Mouse (Mus musculus) neural tube, embryonic 10.5 days (tissue): Measurements from ENCODE around the gene Thoc6.

Experiments
- DNase-seq: peaks from one replicate; pipeline ENCODE4 v3.0.0-alpha.2; 2017; ENCODE audit warnings: low spot score; ENCODE audit errors: extremely low spot score

The Thoc6 gene

DNA sequence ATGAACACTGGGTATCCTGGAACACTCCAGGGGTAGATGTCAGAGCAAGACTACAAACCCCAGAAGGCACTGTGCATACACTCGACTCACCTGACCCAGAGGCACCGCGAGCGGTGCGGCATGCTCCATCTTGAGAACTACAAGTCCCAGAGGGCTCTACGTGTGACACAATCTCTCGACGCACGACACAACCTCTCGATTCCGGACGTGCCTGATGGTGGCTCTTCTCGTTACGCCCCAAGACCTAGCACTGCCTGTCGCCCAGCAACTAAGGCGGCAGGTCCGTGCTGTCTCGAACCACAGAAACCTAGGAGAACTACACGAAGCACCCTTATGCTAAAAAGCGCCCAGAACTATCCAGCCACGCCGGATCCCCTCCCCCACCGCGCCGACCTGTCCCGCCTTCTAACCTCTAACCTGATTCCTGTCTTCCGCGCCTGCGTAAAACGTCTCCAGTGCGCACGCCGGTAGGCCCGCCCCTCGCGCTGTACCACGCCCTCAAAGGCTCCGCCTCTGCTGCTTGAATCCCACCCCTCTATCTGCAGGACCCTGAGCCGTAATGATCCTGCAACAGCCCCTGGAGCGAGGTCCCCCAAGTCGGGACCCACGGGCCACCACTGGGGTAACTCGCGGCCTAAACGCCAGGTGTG, at the start of gene Thoc6, which contains the start of gene Hcfc1r1:
TSS of gene Thoc6 (minus strand) at position 459 of the 650 bp plus-strand sequence.
TSS of gene Hcfc1r1 (plus strand) at position 173 of the 650 bp plus-strand sequence.
- peak; percentile 92 for DNase-seq

DNA sequence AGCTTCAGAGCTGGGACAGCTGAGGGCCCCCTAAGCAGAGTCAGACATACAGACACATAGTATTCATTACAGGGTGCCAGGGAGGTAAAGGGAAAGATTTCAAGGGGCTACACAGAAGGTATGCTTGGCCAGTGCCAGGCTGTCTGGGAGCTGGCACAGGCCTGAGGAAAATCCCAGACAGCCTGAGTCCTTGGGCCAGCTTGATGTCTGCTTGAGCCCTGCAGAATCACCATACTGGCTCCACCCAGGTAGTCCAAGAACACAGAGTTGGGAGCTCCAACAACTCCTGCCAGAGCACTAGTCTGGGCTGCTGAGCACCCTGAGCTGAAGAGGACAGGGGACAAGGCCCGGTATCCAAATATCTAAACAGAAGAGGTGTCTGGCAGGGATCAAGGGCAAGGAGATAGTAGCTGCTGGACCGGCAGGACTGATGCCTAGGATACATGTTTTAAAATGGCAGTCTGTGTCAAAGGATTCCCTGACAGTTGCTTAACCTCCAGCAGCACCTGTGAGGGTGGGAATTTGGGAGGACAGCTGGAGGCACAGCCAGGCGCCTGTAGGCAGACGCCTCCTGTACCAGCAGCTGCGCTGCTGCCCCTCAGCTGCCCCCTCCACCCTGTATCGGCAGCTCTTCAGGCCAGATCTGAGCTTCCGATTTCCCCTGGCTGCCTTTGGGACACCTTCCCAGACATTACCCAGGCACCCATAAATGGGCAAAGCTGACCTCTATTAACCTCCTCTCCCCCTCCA, 48.9 kb upstream of the Thoc6 start, which contains the start of gene 1520401A03Rik:
TSS of gene 1520401A03Rik (minus strand) at position 408 of the 750 bp plus-strand sequence.
- DNase-seq: no peak

DNA sequence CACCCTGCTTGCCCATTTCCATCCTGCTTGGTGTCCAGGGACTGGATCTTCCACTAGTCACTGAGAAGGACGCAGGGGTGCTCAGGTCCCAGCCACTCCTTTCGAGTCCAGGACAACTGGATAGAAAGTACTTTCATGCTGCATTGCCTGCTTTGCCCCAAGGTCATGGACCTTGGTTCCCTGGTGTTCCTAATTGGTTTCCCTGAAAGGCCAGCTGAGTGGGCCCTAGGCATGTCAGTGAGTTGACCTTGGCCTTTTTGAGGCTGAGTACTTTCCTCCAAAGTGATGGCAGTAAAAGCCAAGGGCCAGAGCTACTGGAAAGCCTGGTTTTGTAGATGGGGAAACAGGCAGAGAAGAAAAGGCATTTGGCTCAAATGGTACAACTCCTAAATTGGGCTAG, 48.2 kb upstream of the Thoc6 start:
- DNase-seq: no peak

DNA sequence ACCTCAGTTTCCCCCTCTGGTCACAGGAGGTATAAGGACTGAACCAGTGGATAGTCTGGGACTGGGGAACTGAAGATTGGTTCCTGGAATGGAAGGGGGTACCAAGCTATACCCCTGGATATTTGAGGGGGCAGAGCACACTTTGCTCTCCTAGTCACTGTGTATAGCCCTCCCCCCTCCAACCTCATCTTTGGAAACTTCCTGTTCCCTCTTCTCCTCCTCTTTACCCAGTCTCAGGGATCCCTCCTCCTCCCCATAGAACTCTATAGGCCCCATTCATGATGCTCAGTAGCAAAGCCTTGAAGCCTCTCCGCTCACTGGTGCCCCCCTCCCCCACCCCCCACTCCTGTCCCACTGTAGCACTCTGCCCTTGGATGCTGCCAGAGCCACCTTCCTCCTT, 45.8 kb upstream of the Thoc6 start:
- no peak for DNase-seq

DNA sequence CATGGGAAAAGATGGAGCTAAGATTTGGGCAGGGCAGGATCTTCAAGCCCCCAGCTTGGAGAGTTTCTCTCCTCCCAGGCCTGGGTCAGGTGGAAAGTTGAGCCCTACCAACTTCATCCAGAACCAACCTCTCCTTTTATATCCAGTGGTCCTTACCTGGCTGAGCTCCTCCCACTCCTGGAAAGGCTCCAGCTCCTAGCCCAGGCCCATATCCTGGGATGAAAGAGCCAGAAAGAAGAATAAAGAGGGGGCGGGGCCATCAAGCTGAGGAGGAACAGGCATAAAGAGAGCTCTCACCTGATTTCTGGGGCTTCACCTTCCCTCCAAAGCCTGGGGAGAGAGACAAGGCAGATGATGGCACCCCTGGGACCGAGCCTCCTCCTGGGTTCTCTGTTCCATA, 43.3 kb upstream of the Thoc6 start:
- no peak for DNase-seq

DNA sequence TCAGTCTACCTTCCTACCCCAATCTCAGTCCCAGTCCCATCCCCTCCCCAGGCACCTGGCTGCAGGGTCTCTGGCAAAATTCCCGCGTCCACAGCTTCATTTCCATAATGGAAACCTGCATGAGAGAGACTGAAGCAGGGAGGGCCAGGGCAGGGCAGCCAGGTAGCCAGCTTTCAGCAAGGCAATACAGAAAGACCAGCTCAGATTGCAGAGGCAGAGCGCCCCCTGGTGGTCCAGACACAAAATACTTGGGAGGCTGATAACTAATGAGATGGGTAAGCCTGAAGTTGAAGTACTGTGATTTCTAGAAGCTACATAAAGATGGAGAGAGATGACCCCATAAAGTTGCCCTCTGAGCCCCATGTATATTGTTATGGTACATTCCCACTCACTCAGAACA, 32.5 kb upstream of the Thoc6 start:
- DNase-seq: peak; percentile 85

DNA sequence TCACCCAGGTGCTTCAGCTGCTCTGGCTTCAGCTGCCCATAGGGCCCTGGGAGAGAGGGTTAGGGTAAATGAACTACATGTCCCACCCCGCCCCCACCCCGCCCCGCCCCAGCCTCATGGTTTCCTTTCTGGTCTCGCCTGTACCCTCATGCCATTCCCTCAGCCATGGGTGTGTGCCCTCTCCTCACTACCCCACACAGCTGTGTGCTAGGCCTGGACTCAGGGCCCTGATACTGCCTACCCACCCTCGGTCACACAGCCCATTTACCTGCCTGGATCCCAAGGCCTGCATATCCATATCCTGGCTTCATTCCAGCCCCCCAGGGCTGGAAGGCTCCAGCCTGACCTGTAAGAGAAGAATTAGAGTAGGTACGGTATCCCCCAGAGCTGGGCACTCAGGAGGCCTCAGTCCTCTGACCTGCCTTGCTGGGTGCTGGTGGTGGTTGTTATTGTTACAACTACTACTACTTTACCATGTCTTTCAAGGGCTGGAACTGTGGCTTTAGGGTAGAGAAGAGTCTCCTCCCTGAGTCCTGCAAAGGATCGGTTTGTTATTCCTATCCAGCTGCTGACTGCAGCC, 31.9 kb upstream of the Thoc6 start:
- no peak for DNase-seq

DNA sequence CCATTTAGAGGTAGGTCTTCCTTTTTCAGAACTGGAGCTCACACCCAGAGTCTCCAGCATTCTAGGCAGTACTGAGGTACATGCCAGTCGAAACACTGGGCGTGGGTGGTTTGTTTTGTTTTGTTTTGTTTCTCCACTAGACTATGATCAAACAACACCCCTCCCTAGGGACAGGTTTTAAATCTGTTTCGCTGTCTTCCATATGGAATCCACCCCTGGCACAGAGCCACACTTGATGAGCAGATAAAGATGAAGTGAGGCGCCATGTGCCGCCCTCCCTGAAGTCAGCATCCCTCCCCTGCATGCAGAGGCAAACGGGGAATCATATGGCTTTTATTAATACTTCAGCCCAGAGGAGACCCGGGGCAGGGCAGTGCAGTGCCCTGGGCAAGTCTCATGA, 31.1 kb upstream of the Thoc6 start:
- DNase-seq: no peak

DNA sequence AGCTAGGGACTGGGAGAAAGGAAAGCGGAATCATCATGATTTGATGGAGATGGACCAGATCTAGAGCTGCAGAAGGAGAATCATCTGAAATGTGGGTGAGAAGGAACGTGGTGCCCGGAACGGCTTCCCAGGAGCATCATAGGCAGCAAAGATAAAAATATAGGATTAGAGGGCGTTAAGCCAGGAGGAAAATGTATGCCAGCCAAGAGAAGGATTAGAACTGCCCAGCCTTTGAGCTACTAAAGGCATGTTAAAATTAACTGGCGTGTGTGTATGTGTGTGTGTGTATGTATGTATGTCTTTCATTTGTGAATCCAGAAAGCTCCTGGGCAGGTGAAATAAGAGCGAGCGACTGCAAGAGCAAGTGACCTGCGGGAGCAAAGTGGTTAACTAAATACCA, 29.6 kb upstream of the Thoc6 start:
- no peak for DNase-seq

DNA sequence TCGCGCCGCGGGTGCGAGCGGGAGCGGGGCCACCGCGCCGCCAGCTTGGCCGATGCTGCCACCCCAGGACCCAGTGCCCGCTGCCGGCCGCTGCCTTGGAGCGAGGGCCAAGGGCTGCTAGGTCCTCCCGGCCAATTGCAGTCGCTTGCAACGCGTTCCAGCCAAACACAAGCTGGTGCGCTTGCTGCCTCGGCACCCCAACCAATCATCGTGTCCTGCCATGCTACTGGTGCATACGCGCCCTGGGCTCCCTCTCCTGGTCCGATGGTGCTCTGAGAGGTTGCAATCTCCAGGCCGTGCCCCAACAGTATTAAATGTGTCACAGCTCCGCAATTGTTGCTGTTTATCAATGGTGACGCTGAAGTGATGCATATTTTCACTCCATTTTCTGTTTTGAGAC, 26.4 kb upstream of the Thoc6 start:
- peak; percentile 84 for DNase-seq

DNA sequence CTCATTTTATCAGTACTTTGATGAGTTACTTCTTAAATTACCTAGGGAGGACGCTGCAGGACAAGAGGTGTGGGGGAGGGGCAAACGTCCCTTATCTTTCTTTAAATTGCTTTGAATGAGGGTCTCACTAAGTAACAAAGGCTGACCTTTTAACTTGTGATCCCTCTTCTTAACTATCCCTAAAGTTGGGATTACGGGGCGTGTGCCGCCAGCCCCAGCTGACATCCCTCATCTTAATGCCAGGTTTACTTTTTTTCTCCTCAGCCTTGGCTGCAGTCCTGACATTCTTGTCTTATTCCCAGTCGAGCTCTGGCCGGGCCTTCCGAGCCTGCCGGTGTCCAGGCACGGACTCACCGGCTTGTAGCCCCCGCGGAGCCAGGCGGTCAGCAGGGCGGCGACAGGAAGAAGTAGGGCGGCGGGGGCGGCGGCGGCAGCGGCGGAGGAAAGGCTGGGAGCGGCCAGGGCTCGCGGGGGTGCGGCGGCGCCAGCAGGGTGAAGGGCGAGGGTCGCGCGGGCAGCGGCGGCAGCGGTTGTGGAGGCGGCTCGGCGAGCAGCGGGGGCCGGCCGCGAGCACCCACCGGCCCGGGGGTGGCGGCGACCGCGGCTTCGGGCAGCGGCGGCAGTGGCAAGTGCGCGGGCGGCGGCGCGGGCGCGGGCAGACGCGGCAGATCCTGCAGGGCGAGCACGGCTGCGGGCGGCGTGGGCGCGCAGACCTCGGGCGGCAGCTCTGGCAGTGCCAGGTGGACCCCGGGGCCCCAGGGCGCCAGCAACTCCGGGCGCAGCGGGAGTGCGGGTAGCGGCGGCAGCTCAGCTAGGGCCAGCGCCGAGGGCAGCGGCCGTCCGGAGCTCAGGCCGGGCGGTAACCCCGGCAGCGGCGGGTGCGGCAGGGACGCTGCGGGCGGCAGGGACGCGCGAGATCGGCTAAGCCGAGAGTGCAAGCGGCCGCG, 25.7 kb upstream of the Thoc6 start:
- peak; percentile 54 for DNase-seq

DNA sequence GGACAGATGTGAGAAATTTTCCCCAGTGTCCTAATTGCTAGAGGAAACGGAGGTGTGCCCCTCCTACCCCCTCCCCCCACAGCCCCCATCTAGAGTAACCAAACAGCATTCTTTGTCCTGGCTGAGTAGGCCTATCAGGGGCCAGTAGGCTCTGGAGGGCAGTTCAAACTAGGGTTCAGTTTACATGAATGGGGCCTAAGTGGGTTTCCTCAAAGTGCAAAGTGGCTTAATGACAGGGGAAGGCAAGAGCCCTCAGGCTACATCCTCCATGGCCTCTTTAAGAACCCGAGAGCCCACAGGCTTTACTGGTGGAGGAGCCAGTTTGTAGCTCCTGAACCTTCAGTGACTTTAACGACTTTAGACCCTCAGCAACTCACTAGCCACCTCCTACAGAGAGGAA, 22.1 kb upstream of the Thoc6 start:
- DNase-seq: no peak

DNA sequence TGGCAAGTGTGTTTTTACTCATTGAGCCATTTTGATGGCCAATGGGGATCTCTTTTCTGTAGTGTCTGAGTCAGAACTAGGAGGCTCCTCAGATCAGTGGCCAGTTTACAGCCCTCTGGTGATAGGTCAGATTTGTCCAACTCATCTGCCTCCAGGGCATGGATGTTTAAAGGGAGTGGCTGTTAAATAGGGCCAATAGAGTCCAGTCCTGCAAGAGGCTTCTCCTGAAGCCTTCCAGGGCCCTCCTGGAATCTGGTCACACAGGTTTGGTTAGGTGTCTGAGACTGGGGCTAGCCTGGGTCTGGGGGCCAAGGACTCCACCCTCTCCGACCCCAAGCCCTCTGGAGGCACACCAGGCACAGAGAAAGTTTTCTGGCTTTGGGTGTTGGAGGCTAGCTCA, 20.8 kb upstream of the Thoc6 start:
- no peak for DNase-seq

DNA sequence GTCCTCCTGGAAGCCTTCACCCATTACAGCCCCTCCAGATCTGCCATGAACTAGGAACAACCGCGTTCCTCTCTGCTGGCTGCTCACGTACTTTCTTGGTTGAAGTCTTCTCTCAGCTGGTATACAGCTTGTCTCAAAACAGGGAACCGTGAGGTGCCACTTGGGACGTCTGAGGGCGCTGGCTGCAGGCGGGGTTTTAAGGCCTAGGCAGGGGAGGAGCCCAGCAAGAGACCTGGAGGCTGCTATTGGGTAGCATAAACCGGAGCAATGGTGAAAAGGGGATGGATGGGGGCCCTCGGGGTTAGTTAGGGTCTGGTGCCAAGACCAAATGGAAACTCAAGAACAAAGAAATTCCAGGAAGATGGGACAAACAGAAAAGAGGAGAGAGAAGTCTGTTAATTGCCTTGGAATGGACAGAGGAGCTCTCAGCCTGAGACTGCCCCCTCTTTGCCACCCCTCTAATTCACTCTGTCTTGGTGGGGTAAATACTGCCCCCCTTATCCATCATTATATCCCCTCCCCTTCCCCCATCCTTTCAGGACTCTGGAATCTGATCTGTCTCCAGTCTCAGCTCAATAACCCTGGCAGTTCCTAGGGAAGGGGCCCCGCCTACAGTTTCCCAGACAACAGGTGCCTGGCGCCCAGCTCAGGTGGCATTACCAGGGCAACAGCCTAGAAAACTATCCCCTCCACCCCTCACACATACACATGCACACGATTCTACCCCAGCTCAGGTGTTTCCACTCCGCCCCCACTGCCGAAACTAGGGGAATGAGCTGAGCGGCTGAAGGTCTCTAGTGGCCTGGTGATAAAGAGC, 10.4 kb upstream of the Thoc6 start, which contains the start of gene Cldn9:
TSS of gene Cldn9 (minus strand) at position 171 of the 817 bp plus-strand sequence.
- no peak for DNase-seq

DNA sequence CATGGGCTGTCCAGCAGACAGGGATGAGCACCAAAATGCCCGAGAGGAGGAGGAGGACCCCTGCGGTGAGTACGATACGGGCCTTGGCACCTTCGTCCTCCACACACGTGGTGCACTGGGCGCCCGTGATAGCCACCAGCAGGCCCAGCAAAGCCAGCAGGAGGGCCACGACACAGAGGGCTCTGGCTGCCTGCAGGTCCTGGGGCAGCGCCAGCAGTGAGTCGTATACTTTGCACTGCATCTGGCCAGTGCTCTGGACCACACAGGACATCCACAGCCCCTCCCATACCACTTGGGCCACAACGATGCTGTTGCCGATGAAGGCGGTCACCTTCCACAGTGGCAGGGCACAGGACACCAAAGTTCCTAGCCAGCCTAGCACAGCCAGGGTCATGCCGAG, 9.5 kb upstream of the Thoc6 start:
- DNase-seq: no peak

DNA sequence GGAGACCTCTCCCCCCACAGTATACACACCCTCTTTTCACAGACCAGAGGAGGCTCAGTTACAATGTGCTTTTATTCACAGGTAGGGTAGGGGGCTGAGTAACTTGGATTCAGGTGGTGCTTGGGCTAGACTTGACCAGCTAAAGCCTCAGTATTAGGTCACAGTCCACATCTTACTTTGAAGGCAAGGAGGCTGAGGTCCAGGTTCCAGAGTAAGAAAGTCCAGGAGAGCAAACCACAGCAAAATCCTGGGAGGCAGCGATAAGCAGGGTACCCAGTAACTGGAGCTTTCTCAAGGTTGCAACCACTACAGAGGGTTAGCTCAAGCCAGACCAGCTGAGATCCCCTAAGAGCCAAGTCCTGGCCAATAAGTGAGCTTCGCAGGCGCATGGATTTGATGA, 8.8 kb upstream of the Thoc6 start:
- no peak for DNase-seq

DNA sequence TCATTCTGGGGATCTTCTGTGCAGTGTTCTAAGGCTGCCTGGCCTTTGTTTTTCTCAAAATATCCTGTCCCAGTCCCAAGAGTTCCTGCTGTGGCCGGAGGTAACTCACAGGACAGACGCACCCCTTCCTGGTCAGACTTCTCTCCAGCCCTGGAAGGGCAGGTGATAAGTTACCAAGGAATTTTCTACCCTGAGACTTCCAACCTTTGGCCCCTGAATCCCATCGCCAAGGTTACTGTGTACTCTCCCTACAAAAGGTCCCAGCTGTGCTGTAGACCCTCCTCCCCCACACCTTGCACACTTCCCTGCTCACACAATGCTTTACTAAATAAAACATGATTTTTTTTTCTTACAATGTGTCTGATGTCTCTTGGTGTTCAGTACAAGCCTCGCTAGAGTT, 8.4 kb upstream of the Thoc6 start:
- no peak for DNase-seq

DNA sequence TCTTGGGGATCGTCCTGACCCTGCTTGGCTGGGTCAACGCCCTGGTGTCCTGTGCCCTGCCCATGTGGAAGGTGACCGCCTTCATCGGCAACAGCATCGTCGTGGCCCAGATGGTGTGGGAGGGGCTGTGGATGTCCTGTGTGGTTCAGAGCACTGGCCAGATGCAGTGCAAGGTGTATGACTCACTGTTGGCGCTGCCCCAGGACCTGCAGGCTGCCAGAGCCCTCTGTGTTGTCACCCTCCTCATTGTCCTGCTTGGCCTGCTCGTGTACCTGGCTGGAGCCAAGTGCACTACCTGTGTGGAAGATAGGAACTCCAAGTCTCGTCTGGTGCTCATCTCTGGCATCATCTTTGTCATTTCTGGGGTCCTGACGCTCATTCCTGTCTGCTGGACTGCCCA, 7.4 kb upstream of the Thoc6 start:
- no peak for DNase-seq

DNA sequence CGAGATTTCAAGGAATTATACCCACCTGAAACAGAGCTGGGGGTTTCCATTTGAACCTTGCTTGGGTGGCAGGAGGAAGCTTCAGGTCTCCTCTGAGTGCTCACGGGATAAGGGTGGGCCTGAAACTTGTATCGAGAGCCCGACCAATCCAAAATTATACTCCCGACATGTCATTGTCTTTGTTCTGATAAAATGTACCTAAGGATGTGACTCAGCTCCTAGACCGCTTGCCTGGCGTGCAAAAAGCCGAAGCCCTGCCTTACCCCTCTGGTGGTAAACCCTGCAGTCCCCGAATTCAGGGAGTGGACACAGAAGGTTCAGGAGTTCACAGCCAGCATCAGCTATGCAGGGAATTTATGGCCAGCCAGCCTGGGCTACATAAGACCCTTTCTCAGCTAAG, 6.7 kb upstream of the Thoc6 start:
- no peak for DNase-seq

DNA sequence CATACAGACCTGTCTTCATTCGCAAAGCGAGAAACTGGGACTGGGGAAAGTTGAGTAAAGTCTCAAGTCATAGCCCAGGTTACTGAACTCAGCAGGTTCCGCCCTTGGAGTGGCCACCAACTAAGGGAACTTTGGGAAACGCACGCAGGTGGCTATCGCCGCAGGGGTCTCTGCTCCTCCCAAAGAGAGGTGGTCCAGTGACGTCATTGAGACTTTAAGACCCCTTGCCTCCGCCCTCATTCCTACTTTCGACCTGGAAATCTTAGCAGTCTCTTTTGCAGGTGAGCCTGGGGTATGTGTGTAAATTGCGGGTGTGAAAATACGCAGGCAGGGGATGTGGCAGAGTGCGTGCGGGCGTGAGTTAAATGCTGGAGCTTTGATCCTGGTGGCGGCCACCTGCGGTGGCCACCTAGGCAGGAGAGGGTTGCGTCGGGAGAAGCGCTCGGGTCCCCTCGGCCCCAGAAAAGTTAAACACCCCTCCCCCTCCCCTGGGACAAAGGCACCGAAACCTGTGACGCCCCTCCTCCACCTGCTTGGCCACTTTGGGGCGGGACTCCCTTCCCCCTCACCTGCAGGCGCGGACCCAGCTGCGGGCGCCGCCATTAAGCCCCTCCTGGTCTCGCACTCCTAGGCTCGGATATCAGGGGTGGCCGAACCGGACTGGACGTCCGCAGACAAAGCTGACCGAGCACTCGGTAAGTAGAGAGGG, 5.6 kb upstream of the Thoc6 start, which contains the start of gene Cldn6:
TSS of gene Cldn6 (plus strand) at position 123 of the 709 bp plus-strand sequence.
- DNase-seq: no peak
